Mouse (Mus musculus): ENCODE results near the gene Rarg. TPM values are rescaled to one million over a fixed set of nuclear protein-coding genes. Genes with fewer than 3 reads are reported as not detected.
A peak's percentile ranks its signal among the peaks of the same experiment; 100 is the strongest.

Rarg gene
- total RNA-seq, 2 experiments from 2014 or later = 12.2 to 14.1 TPM

DNA sequence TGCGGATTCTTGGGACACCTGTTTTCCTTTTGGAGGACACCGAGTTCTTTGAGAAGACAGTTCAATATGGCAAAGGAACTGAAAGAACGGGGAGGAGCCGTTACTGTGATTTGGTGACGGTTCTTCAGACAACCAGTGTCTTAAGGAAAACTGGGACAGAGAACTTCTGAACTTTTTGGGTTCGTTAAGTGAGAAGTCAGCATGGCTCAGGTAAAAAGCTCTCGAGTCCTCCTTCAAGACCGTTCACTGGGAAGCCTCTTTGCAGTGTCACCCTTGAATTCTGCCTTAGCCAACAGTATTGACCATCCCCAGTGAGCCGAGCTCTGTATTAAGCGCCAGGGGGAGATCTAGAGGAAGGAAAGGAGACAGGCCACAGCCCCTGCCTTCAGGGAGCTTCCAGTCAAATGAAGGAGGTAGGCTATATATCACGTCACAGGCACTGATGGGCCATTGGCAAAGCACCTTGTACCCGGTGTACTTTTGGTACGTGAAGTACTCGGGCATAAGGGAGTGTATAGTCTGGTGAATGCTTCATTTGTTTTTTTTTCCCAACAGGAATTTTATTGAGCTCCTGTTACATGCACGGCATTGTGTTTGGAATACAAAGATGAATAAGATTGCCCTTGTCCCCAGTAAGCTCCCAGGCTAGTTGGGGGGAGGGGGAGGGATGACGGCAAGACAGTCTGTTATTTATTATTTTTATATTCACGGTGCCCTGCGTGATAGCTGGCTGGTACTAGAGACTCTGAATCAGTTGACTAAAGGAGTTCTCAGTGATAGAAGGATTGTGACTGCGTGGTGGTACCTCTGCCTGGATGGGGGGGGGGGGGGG, 52.4 kb downstream of the Rarg start, which contains the start of gene Csad:
TSS of gene Csad (minus strand) at position 51 of the 832 bp plus-strand sequence.
- Histone ChIP-seq H3K27ac (peak within 1 kb of the TSS; percentile 99), H3K4me3 (peak within 1 kb of the TSS; percentile 82)
- TF ChIP-seq CTCF (conservative IDR thresholded peaks at IDR 0.05) = 0 out of 2 replicates have a peak, but pooled peaks have one; percentile 10
- DNase-seq (ENCODE audit: low spot score in 2 of 2) = no peak

DNA sequence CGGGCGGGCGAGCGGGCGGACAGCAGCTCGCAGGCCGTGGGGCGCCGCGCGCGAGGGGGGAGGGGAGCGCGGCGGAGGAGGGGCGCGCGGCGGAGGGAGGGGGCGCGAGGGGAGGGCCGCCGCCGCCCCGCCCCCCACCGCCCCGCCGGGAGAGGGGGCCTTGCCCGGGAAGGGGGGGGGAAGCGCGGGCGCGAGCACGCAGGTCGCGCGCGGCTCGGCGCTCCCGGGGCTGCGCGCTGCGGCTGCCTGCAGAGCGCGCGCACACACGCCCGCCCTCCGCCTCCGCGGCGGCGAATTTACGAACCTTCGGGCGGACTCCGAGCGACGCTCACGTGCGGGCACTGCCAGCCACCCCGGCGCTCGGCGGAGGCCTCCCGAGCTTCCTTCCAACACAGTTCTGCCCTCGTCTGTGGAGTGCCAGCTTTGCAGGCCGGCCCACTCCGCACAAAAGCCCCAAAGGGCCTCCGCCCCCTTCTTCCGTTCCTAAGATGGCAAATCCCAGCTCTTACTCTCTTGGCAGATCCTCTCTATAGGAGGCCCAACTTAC, 53.4 kb downstream of the Rarg start:
- peak overlapping the region; percentile 99 for H3K27ac ChIP-seq
- H3K4me3 ChIP-seq = peak overlapping the region; percentile 82
- no peak; the same call in 1 of the 2 replicates for TF ChIP-seq CTCF (conservative IDR thresholded peaks at IDR 0.05)
- DNase-seq (ENCODE audit: low spot score in 2 of 2) = peak; percentile 53 to 65

GRCm38 (mm10) chr15:102202971-102203834, 54.1 kb downstream of the Rarg start, which contains the start of gene Zfp740:
TSS of gene Zfp740 (plus strand) at chr15:102203249.
- peak; percentile 95 to 97 for DNase-seq (ENCODE audit: low spot score in 2 of 2)
- H3K4me3 ChIP-seq = peak within 1 kb of the TSS; percentile 82
- H3K27ac ChIP-seq = peak within 1 kb of the TSS; percentile 99
- TF ChIP-seq CTCF (conservative IDR thresholded peaks at IDR 0.05) = 0 out of 2 replicates have a peak, but pooled peaks have one; percentile 3

DNA sequence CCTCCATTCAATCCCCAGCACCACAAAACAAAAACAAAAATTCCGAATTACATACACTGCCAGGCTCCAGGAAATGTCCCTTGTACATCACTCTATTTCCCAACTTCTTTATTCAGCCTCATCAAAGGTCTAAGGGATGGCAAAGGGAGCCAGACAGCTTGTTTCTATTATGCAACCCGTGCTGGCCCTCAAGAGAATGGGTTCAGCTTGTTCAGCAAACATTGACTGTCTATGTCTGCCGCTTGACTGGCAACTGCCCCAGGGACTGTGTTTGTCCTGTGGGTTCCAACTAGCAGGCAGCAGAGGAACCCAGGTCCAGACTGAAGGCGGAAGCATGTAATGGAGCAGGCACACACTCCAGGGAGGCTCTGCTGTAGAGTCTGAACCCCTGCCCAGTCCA, 58.5 kb downstream of the Rarg start:
- TF ChIP-seq CTCF (conservative IDR thresholded peaks at IDR 0.05) = no peak
- no peak for DNase-seq (ENCODE audit: low spot score in 2 of 2)
- H3K4me3 ChIP-seq = no peak overlapping the region
- no peak overlapping the region for H3K27ac ChIP-seq

GRCm38 (mm10) chr15:102195373-102195772, 61.9 kb downstream of the Rarg start:
- H3K4me3 ChIP-seq = no peak overlapping the region
- TF ChIP-seq CTCF (conservative IDR thresholded peaks at IDR 0.05) = no peak
- no peak overlapping the region for H3K27ac ChIP-seq
- DNase-seq (ENCODE audit: low spot score in 2 of 2) = no peak

GRCm38 (mm10) chr15:102194439-102194838, 62.9 kb downstream of the Rarg start:
- no peak for TF ChIP-seq CTCF (conservative IDR thresholded peaks at IDR 0.05)
- no peak for DNase-seq (ENCODE audit: low spot score in 2 of 2)

DNA sequence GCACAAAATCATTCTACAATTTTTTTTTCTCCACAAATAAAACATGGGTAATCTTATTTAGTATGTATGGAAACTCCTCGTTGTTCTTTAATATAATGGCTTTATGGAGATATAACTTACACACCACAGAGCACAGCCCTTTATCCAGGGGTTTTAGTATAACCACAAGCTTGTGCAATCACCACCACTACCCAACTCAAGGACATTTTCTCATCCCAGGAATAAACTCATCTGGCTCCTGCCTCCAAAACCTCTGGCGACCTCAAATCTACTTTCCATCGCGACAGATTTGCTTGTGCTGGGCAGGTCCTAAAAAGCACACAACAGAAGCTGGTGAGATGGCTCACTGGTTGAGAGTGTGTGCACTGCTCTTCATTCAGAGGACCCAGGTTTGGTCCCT, 63.7 kb downstream of the Rarg start:
- TF ChIP-seq CTCF (conservative IDR thresholded peaks at IDR 0.05) = no peak
- Histone ChIP-seq H3K27ac (no peak overlapping the region), H3K4me3 (no peak overlapping the region)
- DNase-seq (ENCODE audit: low spot score in 2 of 2) = no peak

More at GRCm38 (mm10) chr15:102194439-102194838, 62.9 kb downstream of the Rarg start:
- Histone ChIP-seq H3K4me3 (no peak overlapping the region), H3K27ac (no peak overlapping the region)

- no peak for TF ChIP-seq CTCF (conservative IDR thresholded peaks at IDR 0.05)
- DNase-seq (ENCODE audit: low spot score in 2 of 2) = no peak
- Histone ChIP-seq H3K4me3 (no peak overlapping the region), H3K27ac (no peak overlapping the region; the same call in 1 of the 2 replicates)
Observed at GRCm38 (mm10) chr15:102192820-102193386, 64.4 kb downstream of the Rarg start.

- H3K27ac ChIP-seq = no peak overlapping the region; the same call in 1 of the 2 replicates
- no peak for DNase-seq (ENCODE audit: low spot score in 2 of 2)
- no peak overlapping the region for H3K4me3 ChIP-seq
- TF ChIP-seq CTCF (conservative IDR thresholded peaks at IDR 0.05) = no peak
Observed at GRCm38 (mm10) chr15:102192271-102192812, 65.0 kb downstream of the Rarg start.

DNA sequence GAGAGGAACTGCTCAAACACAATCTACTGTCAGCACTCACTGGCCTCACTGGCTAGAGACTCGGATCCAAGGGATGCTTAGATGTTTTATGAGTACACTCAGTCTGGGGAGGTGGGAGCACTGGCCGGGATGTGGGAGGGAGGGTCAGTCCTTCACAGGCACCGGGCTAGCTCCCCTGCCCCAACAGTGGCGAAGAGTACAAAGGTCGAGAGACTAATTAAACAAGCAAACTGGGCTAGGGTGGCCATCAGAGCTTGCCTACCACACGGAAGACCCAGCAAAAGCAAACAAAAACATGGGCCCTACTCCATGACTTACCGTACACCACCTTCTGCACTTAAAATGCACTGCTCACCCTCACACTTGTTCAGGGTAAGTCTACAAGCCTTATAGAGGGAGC, 65.6 kb downstream of the Rarg start:
- no peak for DNase-seq (ENCODE audit: low spot score in 2 of 2)
- no peak for TF ChIP-seq CTCF (conservative IDR thresholded peaks at IDR 0.05)
- no peak overlapping the region for H3K4me3 ChIP-seq
- no peak overlapping the region for H3K27ac ChIP-seq

GRCm38 (mm10) chr15:102188883-102189282, 68.4 kb downstream of the Rarg start:
- Histone ChIP-seq H3K27ac (no peak overlapping the region), H3K4me3 (no peak overlapping the region)
- TF ChIP-seq CTCF (conservative IDR thresholded peaks at IDR 0.05) = no peak
- DNase-seq (ENCODE audit: low spot score in 2 of 2) = no peak

DNA sequence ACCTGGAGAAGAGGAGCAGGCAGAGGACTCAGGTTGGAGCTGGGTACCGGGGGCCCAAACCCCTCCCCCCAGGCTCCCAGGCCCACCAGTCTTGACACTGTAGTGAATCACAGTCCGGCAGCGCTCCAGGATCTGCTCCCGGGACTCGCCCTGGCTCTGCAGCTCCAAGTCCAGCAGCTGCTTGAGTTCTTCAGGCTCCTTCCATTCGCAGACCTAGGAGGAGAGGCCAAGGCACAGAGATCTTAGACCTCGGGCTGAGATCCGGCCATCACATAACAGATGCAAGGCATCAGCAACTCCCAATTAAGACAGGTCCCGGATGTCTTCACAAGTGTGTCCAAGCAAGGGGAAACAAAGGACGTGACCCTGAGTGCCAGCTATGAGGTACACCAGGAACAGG, 69.2 kb downstream of the Rarg start:
- no peak for TF ChIP-seq CTCF (conservative IDR thresholded peaks at IDR 0.05)
- no peak for DNase-seq (ENCODE audit: low spot score in 2 of 2)
- no peak overlapping the region for H3K27ac ChIP-seq
- H3K4me3 ChIP-seq = no peak overlapping the region
